Mouse (Mus musculus) R1 (cell line): ENCODE measurements at regions not wholly inside any gene's neighbourhood (a gene's known extent, or its start where the extent isn't known, plus 50 kb on each side); places are given as distances from the start of the nearest gene placed in this dataset.
A peak's percentile ranks its signal among the peaks of the same experiment; 100 is the strongest.
"Not testable (repeated sequence)": the region's sequence is repeated elsewhere in the genome, so short reads cannot be mapped to it uniquely, and the experiment has no call there.

ENCODE experiments used
- DNase-seq: peaks from one replicate; pipeline ENCODE4 v3.0.0-alpha.2; 2018; ENCODE audit warnings: low read depth, low spot score

DNA sequence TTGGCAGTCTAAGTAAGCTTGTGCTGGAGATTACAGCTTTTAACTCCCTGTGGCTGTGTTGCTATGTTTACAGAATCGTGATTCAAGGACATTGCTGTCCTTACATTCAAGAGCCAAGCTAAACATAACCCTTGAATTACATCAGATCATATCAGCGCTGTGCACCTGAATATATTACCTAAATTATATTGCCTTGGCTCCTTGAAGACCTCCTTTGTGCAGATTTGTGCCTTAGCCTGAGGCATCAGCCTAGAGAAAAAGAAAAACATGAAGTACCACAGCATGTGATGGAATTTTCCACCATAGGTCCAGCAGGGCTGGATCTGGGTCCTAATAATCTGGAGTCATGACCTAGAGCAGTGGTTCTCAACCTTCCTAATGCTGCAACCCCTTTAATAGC, 189.8 kb upstream of the Tsc22d2 start:
- no peak for DNase-seq

DNA sequence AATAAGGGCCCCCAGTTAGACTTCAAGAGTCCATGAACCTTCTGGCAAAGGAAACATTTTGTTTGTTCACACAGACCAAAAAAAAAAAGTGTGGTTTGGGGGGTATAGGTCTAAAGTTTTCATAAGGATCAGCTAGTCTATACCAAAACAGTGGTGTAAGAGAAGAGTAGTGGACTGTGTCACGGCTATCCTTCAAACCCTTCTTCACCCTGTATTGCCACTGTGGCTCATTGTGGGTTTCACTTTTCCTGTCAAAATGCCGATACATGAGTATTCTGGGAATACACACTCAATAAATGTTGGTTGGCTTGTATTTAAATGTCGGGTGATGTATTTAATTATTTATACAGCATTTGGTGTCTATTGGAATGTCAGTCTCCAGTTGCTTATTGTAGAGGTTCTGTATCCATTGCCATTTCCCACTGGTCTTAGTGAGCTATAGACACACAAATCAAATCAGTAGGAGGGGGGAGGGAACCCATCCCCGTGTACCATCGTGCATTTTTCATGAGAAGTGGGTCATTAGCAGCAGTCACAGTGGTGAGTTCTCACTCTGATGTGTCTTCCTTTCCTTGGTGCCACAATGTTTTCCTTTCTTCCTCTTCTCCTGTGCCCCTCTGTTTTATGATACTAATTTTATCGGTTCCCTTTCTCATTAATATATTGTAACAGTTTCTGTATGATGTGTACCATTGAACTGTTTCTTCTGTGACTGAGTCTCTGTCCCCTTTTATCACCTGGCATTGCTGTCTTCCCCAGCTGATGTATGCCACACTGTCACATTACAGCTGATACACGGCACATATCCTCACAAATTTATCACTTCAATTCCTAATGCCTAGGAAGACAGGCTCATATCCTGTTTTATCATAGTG, 187.8 kb upstream of the Tsc22d2 start:
- no peak for DNase-seq

DNA sequence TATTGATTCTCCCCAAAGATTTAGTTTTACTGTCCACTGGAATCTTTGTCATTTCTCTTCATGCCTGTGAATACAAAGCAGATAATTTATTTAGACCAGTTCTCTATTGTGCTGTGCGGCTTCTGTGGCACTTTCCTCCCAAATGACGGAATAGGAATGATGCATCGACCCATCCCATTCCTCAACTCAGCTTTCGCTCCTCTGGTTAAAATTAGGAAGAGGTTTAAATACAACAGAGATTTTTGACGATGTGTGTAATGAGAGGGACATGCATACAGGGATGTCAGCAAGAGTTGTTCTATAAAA, 187.2 kb upstream of the Tsc22d2 start:
- DNase-seq = no peak

DNA sequence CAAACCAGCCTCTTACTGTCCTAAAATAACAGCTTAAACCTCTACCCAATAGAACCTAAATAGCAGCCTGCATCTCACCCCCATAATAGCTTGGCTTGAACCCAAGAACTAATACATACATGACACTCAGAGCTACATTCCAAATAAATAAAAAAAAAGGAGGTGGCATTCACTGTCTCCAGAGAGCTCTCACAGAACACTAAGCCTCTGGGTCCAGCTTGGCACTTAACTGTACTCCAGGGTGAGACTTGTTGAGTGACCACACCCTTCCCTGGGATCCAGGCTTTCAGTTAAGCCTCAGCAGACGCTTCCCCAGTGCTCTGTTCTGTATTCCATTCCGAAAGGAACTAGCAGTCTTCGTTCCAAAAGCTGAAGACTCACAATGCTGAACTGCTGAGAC, 186.3 kb upstream of the Tsc22d2 start:
- DNase-seq = no peak

DNA sequence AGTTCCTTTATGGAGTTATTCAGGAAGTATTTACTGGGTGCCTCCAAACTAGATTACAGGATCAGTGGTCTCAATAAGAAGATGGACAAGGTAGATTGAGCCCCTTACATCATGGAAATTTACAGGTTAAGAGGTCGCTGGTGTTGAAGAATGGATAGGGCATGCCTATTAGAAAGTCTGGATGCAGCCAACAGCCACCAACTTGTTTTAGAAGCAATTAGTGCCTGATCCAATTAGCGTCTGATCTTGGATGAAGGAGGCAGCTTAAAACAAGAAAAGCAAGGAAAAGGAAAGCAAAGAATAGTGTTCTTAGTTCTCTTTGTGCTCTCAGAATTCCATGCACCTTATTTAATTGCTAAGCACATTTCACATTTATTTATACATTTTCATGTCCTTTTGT, 182.8 kb upstream of the Tsc22d2 start:
- no peak for DNase-seq

DNA sequence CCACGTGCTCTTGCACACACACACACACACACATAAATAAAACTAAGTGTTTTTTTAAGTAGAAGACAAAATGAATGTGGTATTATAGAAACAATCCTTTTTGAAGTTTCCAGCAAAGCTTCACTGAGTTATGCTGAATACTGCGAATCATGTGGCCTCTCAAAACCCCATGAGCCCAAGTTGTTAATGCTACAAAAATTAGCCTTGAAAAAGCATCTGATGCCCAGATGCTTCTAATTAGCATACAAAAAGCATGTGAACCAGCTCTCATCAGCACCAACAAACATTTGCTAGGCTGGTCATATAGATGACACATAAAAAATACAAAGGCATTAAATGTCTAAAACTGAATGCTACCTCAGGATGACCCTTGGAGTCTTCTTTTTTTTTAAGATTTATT, 181.2 kb upstream of the Tsc22d2 start:
- DNase-seq = no peak

DNA sequence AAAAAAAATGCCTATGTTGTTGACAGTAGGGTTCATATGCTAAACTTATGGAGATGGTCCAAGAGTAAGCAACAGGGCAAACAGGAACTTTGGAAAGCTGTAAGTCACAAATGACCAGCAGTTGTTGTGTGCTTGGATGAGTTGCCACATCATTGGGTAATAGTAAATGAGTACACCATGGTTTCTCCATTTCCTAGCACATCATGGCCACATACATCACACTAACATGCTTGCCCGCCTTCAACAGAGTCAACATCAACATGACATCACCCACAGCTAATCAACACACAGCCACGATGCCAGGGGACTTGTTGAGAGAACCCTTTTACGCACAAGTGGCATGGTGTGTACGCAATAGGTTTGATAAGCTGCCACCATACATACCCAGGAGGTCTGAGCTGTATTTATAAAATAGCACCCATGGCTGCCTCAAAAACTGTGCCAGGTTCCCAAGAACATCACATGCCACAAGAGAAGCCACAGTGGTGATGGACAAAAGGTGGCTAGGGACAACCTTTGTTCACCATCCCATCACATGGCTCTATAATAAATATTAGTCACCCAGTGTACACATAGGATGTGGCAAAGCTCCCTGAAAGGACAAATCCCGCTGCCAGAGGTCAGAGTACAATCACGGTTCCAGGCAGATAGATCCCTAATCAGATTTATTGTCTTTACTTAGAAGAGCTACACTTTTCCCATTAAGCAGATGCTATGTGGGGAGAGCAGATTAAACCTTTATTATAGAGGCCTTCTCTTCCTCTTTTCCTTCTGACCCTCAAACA, 179.5 kb upstream of the Tsc22d2 start:
- no peak for DNase-seq

DNA sequence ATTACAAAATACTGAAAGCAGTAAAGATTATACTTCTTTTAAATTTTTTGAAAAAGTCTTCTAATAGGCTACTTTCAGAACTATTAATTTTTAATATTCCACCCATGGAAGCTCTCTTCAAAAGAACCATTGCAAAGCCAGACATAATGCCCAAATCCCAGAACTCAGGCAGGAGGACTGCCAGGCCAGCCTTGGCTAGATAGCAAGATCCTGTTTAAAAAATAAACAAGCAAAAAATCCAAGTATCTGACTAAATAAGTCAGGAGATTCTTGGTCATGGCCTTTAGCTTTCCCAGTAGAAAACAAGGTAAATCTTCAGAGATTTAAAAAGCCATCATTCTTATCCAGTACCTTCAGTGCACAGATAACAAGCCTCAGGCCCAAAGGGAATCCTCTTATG, 176.4 kb upstream of the Tsc22d2 start:
- no peak for DNase-seq

DNA sequence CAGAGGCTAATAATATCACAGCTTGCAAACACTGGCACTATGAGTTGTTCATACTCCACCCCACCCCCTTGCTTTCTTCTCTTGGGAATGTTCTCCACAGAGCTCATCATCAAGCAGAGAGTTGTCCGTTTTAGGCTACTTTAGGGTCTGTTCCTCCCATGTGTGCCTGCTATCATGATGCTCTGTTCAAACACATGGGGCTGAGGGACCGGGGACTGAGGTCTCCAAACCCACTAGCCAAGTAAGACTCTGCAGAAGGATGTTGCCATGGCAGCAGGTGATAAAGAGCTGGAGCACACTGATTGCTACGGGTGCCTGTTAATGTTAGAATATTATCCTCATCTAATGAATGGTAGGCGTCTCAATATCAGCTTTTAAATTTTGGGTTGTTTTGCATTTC, 173.7 kb upstream of the Tsc22d2 start:
- no peak for DNase-seq

DNA sequence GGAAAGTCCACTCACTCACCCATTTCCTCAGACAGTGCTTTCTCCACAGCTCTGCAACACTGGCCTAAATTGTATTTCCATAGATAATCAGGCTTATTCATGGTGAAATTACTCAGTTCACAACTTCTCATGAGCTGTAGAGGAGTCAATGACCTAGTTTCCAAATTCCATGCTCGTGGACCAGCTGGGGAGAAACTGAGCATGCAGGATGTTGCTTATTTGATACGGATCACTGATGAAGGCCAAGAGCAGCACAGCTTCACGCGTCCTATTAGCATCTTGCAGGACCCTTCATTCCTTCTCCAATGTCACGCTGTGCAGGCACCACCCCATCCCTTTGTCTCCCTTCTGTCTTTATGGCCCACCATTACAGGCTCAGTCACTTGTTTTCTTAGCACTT, 169.2 kb upstream of the Tsc22d2 start:
- DNase-seq = peak; percentile 30

DNA sequence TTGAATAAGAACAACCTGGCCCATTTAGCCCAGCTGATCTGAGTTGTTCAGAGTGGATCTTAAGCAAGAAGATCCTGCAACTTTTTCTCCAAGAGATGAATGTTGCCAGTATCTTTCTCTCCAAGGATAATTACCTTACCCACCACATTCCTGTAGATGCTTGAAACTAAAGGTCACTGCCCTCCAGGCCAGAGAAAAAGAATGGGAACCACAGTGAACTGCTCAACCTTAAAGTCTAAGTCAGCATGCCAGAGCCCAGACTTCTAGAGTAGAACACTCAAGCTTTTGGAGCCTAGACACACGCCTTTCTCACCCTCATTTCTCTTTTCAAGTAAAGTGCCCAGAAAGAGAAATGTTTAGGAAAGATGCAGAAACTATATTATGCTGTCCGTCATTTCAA, 166.5 kb upstream of the Tsc22d2 start:
- no peak for DNase-seq

DNA sequence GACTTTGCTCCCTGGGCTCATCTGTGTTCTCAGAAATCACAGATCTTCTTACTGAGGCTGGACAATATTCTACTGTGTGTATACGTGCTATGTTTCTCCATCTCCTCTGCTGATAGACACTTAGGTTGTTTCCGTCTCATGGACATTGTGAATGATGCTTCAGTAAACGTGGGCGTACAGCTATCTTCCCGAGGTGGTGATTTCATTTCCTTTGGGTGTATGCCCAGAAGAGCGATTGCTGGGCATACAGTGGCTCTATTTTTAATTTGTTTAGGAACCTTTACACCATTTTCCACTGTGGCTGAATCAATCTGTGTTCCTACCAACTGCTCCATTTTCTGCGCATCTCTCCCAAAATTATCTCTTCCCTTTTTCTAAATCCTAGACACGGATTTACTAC, 160.6 kb upstream of the Tsc22d2 start:
- DNase-seq = no peak

DNA sequence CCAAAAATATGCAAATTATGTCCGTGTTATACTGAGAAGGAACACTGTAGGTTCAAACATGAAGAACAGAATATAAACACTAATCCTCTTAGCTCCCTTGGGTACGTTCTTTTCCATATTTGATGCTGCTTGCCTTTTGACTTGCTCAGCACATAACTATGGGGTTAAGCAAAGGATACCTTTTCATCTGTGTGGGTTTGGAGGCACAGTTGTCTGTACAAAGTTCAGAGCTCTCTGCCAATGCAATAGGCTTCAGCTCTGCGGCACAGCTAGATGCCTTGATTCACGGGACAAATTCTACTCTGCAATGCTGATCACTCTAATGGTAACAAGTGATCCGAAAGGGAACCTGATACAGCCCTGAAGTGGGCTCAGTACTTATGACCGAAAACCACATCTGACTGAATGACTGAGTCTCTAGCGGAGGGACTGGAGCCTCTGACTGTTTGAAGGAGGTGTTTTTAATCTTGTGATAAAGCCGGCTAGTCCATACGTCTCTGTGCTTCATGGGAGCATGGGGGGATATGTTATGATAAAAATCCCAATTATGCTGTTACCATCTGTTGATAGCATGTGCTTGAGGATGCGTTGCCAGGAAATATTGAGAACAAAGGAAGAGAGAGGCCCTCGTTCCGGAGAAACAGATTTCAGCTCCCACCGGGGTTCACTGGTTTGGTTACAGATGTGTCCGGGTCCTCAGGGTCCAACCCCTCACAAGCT, 146.7 kb upstream of the Tsc22d2 start:
- no peak for DNase-seq

DNA sequence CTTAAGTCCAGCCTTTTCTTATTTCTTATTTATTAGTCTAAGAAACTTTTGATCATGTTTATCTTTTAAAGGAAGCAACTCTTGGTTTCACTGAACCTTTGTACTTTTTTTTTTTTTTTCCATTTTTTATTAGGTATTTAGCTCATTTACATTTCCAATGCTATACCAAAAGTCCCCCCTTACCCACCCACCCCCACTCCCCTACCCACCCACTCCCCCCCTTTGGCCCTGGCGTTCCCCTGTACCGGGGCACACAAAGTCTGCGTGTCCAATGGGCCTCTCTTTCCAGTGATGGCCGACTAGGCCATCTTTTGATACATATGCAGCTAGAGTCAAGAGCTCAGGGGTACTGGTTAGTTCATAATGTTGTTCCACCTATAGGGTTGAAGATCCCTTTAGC, 143.1 kb upstream of the Tsc22d2 start:
- not testable (repeated sequence) for DNase-seq

DNA sequence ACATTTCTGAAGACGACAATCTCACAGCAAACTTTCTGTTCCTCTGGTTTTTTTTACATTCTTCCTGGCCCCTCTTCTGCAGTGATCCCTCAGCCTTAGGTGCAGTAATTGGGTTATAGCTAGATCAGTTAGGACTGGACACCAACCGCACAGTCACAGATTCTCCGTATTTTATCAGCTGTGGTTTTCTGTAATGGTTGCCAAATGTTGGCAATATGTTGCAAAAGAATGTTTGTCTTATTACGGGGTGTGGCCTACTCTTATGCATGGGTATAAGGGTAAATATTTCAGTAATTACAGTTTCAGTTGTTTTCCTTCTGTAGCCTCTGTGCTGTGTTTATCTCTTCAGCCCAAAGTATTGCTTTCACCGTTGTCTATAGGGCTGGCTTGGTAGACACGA, 133.2 kb upstream of the Tsc22d2 start:
- no peak for DNase-seq

DNA sequence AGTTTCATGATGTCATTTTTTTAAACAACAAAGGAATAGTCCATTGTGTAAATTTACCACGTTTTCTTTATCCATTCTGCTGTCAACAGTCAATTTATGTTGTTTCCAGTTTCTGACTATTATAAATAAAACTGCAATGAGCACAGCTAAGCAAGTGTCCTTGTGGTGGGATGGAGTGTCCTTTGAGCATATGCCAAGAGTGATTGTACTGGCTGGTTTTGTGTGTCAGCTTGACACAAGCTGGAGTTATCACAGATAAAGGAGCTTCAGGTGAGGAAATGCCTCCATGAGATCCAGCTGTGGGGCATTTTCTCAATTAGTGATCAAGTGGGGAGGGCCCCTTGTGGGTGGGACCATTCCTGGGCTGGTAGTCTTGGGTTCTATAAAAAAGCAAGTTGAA, 130.1 kb upstream of the Tsc22d2 start:
- DNase-seq = not testable (repeated sequence)

DNA sequence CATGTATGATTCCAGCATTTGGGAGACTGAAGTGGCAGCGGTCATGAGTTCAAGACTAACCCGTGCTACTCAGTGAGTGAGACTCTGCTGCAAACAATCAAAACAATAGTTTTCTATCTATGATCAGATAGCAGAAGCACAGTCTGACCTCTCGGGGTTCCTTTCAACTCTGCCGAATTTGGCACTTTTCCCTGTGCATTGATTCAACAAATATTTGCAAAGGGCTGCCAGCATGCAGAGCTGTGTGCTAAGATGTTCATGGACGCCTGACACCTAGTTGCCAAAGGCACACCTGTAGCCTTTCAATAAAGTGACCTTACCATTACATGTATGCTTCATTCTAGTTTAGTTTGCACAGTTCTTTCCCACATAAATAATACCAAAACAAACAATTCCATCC, 118.7 kb upstream of the Tsc22d2 start:
- DNase-seq = no peak

DNA sequence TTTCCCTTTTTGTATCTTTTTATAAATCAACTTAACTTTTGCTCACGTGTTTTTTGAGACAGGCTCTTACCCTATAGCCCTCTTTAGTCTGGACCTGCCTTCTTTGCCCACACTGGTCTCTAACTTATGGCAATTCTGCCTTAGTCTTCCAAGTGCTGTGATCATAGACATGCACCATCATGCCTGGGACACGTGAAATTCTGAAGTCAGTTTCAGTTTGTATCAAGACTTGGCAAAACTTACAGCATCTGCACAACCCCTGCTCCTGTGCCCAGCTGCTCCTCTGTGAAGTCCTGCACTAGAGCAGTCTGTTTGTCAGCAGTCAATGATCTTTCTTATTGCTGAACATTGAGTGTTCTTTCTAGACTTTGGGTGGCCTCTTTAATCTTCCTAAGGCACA, 114.3 kb upstream of the Tsc22d2 start:
- DNase-seq = no peak

DNA sequence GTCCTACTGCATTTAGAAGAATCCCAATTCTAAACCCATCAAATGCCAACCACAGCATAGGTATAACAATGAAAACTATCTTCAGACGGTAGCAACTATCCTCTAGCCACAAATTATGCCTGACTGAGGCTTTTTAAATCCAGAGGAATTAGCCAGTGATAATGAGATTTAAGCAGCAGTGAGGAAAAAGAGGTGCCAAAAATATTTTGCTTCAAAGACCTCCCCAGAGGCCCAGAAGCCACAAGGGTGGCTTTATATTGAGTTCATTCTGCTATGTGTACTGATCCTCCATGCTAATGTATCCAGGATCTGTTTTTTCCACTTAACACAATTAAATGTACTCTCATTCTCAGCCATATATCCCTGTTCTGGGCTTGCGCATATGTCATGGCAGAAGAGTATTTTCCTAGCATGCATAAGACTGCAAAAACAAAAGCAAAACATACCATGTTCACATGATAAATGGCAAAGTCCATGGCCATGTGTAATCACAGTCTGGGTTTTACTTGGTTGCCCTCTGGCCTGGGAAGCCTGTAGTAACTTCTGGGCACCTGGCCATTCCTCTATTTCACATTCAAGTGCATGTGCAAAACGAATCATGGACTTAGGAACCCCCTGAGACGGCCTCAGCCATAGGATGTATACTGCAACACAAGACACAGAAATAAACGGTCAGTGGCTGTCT, 113.6 kb upstream of the Tsc22d2 start:
- no peak for DNase-seq

DNA sequence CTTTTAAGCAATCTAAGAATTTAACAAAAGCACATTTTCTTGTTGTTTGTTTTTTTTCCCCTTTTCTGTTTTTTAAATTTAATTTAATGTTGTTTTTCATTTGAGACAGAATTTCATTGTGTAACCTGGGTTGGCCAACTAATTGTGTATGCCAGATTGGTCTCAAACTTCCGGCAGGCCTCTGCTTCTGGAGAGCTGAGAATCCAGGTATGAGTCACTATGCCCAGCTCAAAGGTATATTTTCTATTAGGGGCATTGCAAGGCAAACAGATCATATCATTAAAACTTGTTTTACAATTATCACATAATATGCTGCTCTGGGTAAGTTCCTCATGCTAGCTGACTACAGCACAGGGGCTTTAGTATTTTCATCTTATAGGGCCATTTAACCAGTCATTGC, 112.2 kb upstream of the Tsc22d2 start:
- no peak for DNase-seq

DNA sequence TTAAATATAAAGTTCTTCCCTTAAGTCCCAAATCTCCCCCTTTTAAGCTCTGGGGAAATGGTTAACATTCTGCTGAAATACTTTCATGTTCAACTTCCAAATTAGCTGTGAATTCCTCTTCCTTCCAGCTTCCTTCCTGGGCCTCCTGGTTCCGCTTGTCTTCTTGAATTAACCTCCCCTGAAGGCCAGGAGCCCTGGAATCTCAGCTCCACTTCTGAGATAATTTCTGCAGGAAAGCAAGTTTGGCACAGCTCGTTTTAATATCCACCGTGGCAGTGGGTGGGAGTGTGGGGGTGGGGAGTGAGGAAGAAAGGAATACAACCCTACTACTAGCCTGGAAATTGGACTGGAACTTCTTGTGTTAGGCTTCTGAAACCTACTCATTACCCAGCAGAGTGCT, 110.8 kb upstream of the Tsc22d2 start:
- no peak for DNase-seq

DNA sequence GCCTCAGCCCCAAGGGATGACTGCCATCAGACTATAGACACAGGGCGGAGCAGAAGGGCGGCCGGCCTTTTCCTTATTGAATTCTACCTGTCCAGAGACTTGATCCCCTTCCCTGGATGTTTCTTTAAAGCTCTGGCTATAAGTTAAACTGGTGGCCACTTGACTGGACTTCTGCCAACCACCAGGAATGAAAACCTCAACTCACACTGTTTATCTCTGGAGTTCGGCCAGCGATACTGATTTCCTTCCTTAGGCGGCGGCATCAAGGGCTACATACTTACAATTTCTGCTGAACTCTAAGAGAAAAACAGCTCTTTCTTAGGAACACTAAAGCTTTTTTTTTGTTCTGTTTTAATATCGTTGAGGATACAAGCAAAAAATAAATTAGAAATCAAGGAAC, 104.9 kb upstream of the Tsc22d2 start:
- DNase-seq = no peak
